Mouse (Mus musculus) ES-Bruce4 (cell line): ENCODE data around the gene Anapc10.

Experiments used
- CTCF ChIP-seq: IDR thresholded peaks from one replicate; pipeline ENCODE4 v1.8.1; 2011; ENCODE audit warnings: low read depth, low read length
- POLR2A ChIP-seq: IDR thresholded peaks from one replicate; pipeline ENCODE4 v1.8.1; 2011; ENCODE audit warnings: low read length; ENCODE audit not compliant: insufficient read depth

- no peak for TF ChIP-seq POLR2A
- TF ChIP-seq CTCF = no peak
Observed at GRCm38 (mm10) chr8:79748171-79748570, 36.6 kb downstream of the Anapc10 start.
